Mouse (Mus musculus): ENCODE measurements around the gene Crispld2.

GRCm38 (mm10) chr8:119947653-119948052 is 44.6 kb upstream of the Crispld2 start:
- TF ChIP-seq POLR2A (IDR thresholded peaks at IDR 0.05; ENCODE audit: low read depth, low read length) (no peak), CTCF (conservative IDR thresholded peaks at IDR 0.05; ENCODE audit: insufficient read depth, insufficient read length, low read depth, low read length) (no peak)

Data from kidney, adult 2 months (tissue).